Mouse (Mus musculus): ENCODE measurements around the gene Olfr13. TPM values are rescaled to one million over a fixed set of nuclear protein-coding genes. Genes with fewer than 3 reads are reported as not detected.
"Not testable (repeated sequence)": the region's sequence is repeated elsewhere in the genome, so short reads cannot be mapped to it uniquely, and the experiment has no call there.

Gene Olfr13
- not detected for total RNA-seq (2021)

GRCm38 (mm10) chr6:43171840-43172239 is at the start of gene Olfr13:
TSS of gene Olfr13 (plus strand) at chr6:43172140.
- intact Hi-C loops (cut with DNase I), result no loop called here
- no peak for DNase-seq (ENCODE audit: low spot score in 2 of 2)

DNA sequence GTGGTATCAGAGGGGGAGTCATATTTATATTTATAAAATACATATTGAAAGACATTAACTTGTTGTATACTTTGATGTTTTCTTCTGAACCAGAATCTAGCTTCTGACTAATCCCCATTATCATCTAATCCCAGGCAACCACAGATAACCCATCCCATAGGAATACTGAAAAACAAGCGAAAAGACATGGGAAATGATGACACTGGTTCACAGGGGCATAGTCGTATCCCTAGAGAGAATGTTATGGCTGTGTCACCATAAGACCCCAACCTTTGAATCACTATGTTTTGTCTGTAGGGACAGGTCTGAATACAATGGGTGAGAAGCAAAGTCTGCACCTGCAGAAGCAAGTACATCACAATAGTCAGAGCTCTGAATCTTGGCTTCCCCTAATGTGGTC is 25.7 kb upstream of the Olfr13 start, which contains the start of gene Olfr237-ps1:
TSS of gene Olfr237-ps1 (plus strand) at position 301 of the 400 bp plus-strand sequence.
- intact Hi-C loops (cut with DNase I); DNase-seq (ENCODE audit: low spot score in 2 of 2): not testable (repeated sequence)

GRCm38 (mm10) chr6:43159502-43159901 is 12.4 kb upstream of the Olfr13 start:
- intact Hi-C loops (cut with DNase I), result no loop called here
- no peak for DNase-seq (ENCODE audit: low spot score in 2 of 2)

DNA sequence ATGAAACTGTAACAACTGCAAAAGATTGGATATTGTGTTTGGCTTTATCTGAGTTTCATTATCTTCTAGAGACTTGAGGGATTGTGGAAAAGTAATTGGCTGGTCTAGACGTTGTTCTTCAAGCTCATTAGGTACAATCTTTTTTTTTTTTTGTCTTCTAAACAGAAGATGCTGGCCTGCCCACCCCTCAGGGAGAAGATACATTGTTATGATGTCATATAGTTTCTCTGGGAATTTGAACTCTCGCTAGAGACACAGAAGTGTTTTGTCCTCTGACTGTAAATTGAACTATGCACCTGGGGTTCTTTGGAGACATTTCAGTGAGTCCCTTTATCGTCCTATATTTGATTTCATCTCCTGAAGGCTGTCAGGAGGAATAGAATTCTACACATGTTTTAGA is 9.0 kb upstream of the Olfr13 start, which contains the start of gene Olfr437:
TSS of gene Olfr437 (plus strand) at position 301 of the 400 bp plus-strand sequence.
- intact Hi-C loops (cut with DNase I), result no loop called here
- no peak for DNase-seq (ENCODE audit: low spot score in 2 of 2)

DNA sequence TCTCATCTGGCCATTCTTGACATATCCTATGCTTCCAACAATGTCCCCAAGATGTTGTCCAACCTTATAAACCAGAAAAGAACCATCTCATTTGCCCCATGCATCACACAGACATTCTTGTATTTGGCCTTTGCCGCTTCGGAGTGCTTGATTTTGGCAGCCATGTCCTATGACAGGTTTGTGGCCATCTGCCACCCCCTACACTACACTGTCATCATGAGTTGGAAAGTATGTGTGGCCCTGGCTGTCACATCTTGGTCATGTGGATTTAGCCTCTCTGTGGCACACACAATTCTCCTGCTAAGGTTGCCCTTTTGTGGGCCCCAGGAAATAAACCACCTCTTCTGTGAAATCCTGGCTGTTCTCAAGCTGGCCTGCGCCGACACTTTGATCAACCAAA is 4.7 kb upstream of the Olfr13 start:
- no peak for DNase-seq (ENCODE audit: low spot score in 2 of 2)
- intact Hi-C loops (cut with DNase I), result no loop called here

DNA sequence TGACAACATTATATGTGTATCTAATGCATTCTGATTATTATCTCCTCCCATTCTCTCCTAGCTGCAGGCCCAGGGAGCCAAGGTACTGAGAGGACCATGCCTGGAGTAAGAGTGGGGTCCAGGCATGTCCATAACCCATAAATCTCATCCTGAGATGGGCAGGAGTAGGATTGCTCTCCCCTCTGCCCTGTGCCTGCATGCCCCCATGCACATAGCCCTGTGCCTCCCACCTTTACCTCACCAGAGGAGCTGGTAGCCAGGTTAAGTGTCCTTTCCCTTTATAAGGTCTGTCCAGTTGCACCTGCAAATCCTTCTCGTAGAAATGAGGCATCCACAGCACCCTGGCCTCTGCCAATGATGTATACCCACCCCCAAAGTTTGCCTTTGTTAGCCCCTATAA is 6.2 kb downstream of the Olfr13 start:
- intact Hi-C loops (cut with DNase I), result no loop called here
- no peak for DNase-seq (ENCODE audit: low spot score in 2 of 2)

GRCm38 (mm10) chr6:43178584-43179501 is 6.9 kb downstream of the Olfr13 start:
- no peak for DNase-seq (ENCODE audit: low spot score in 2 of 2)
- intact Hi-C loops (cut with DNase I), result no loop called here

DNA sequence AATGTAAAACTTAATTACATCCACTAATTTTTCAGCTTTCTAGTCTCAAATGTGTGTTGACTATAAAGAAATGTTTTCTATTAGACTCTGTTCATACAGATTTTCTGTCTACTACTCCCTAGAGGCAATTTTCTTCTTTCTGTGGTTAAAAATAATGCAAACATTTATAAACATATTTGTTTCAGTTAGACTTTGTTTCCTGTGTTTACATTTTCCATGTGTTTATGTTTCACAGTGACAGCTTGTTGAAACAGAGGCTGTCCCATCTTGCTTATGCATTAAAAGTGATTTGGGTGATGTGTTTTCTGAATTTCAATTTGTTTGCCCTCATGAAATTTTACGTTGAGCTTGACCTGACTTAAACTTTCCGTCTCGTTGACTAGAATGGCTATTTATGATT is 19.0 kb downstream of the Olfr13 start:
- intact Hi-C loops (cut with DNase I), result no loop called here
- DNase-seq (ENCODE audit: low spot score in 2 of 2), result no peak

DNA sequence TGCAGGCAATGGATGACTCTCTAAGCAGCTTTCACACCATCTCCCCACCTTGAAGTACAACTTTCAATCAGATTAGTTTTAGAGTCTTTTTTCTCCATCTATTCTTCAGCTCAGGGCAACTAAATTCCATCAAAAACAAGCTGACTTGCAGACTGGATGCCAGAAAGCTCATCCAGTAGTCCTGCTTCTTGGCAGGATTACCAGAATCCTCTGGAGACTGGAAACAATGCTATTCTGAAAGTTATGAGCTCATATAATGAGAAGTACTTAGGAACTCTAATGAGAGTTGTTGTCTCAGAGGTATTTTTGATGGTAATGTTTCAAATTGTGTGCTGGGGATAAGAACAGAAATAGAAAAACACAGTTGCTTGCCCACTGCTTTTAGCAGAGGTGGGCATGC is 24.8 kb downstream of the Olfr13 start, which contains the start of gene Olfr435:
TSS of gene Olfr435 (plus strand) at position 366 of the 400 bp plus-strand sequence.
- intact Hi-C loops (cut with DNase I), result no loop called here
- DNase-seq (ENCODE audit: low spot score in 2 of 2), result no peak

DNA sequence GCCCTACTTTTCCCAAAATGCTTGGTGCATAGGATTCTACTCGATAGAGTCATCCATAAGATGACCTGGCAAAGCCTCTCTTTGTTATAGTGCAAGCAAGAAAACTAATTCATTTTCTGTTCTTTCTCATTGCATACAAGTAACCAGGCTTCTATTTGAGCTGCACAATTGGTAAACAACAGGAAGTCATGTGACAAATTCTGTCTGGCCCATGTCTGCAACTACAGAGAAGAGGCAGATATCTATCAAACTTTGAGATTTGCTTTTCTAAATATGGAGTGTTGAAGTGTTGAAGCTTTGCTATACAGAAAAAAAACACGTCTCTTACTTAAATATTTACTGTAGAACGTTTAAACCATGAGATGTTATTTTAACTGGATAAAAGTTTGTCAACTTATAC is 26.2 kb downstream of the Olfr13 start:
- intact Hi-C loops (cut with DNase I), result no loop called here
- no peak for DNase-seq (ENCODE audit: low spot score in 2 of 2)

DNA sequence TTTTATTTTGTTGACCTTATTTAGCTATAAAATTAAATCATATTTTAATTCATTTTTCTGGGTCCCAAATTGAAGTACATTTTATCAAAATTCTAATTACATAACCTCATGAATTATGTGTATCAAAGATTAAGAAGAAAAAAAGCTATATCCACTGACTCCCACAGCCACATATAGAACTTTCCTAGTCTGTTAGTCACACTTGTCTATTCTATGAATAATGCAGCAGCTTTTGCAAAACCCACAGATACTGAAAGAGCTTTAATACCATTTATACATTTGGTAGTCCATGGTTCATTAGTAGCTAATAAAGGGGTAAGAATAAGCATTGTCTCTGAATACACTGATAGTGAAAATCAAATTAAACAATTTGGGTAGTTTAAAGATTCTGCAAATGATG is 30.8 kb downstream of the Olfr13 start:
- intact Hi-C loops (cut with DNase I), result no loop called here
- no peak for DNase-seq (ENCODE audit: low spot score in 2 of 2)

DNA sequence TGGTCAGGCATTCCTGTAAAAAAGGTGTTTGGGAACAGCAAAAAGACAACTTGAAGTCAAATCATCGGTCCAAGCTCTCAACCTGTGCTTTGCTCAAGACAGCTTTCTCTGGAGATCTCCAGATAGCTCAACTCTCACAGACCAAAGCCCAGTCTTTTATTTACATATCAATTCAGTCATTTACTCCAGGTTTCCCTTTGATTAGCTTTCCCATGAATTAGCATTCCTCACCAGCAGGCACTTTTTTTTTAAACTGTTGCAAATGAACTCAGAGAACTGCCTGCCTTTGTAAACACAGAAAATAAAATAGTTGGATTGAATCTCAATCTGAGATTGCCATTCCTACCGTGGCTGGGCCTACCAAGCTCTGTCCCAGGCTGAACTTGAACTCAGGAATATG is 33.4 kb downstream of the Olfr13 start:
- DNase-seq (ENCODE audit: low spot score in 2 of 2), result no peak
- intact Hi-C loops (cut with DNase I), result no loop called here

DNA sequence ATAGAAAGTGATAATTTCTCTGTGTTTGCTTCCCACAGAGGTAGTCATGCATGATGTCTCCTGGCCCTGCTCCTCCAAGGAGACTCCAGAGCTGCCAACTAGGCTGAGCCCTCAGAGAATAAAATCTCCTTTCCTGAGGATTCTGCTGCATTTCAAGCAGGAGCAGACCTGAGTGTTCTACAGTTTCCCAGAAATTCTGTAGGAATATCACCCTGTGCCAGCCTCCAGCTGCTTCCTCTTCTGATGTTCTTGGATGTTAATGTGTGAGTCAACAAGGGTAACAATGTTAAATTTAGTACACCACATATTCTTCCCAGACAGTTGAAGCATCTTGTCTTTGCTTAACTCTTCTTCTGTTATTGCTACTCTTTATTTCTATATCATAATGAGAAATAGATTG is 40.9 kb downstream of the Olfr13 start, which contains the start of gene Olfr434:
TSS of gene Olfr434 (plus strand) at position 149 of the 400 bp plus-strand sequence.
- peak; percentile 29 to 35 for DNase-seq (ENCODE audit: low spot score in 2 of 2)

More for the DNA sequence above, 40.9 kb downstream of the Olfr13 start, which contains the start of gene Olfr434:
- intact Hi-C loops (cut with DNase I), result not testable (repeated sequence)

Other genes starting within 250 kb of the Olfr13 start
- gene Olfr444, start 223.1 kb upstream of the Olfr13 start, total RNA-seq (2021), result not detected
- not detected for gene Olfr441, start 65.8 kb upstream of the Olfr13 start, total RNA-seq (2021)
- gene Olfr237-ps1, start 25.6 kb upstream of the Olfr13 start, total RNA-seq (2021), result not detected
- not detected for gene Olfr437, start 8.9 kb upstream of the Olfr13 start, total RNA-seq (2021)
- not detected for gene Olfr435, start 25.0 kb downstream of the Olfr13 start, total RNA-seq (2021)
- not detected for gene Olfr434, start 40.9 kb downstream of the Olfr13 start, total RNA-seq (2021)
- not detected for gene Olfr47, start 59.4 kb downstream of the Olfr13 start, total RNA-seq (2021)
- gene Arhgef5, start 93.4 kb downstream of the Olfr13 start, total RNA-seq (2021), result 1 to 10 TPM; 1.4 to 2.9 TPM
- gene Nobox, start 137.4 kb downstream of the Olfr13 start, total RNA-seq (2021), result under 1 TPM in 1 of 2 experiments, not detected in 1; 0.52 TPM

Measured in left cerebral cortex, postnatal 36 days (tissue).